Mouse (Mus musculus): ENCODE measurements around the gene Drosha. TPM values are rescaled to one million over a fixed set of nuclear protein-coding genes. Genes with fewer than 3 reads are reported as not detected.

Gene Drosha
- 37.0 and 43.9 TPM in 2 replicates for total RNA-seq (2014; rRNA removed)
- polyA plus RNA-seq (2015; fragmentation: Nextera tagmentation; extraction: Ambion mirVana): 41.7 and 47.3 TPM in 2 replicates

- ATAC-seq: peak; percentile 100
Observed at GRCm38 (mm10) chr15:12824197-12824952, at the start of gene Drosha, which contains the start of gene 6030458C11Rik. Gene Drosha (plus strand): TSS chr15:12824815. Gene 6030458C11Rik (minus strand): TSS chr15:12824649.

GRCm38 (mm10) chr15:12781296-12781695 lies 43.3 kb upstream of the Drosha start:
- Histone ChIP-seq H3K9me3 (ENCODE audit: low read length) (no peaks in the 10 kb centered on the region), H3K9ac (no peak overlapping the region), H3K4me2 (ENCODE audit: low read depth) (no peak overlapping the region), H3K4me1 (ENCODE audit: insufficient read depth) (no peaks in the 10 kb centered on the region), H3K36me3 (ENCODE audit: insufficient read depth) (no peaks in the 10 kb centered on the region), H3K27ac (ENCODE audit: low read depth, low read length) (no peak overlapping the region), H3K27me3 (ENCODE audit: insufficient read depth, low read length) (no peaks in the 10 kb centered on the region), H3K4me3 (ENCODE audit: low read depth, low read length) (no peak overlapping the region)
- WGBS: 89% methylated on average over 6 of the region's 6 CpGs
- no peak for DNase-seq
- TF ChIP-seq CTCF (IDR thresholded peaks at IDR 0.05; ENCODE audit: low read depth): no peak
- no peak for ATAC-seq

More at GRCm38 (mm10) chr15:12824197-12824952, at the start of gene Drosha, which contains the start of gene 6030458C11Rik:
- Histone ChIP-seq H3K27ac (ENCODE audit: low read depth, low read length) (peak within 1 kb of the TSS; percentile 90), H3K9ac (peak within 1 kb of the TSS; percentile 78), H3K4me2 (ENCODE audit: low read depth) (peak within 1 kb of the TSS; percentile 69), H3K4me3 (ENCODE audit: low read depth, low read length) (peak within 1 kb of the TSS; percentile 65), H3K9me3 (ENCODE audit: low read length) (no peaks in the 10 kb centered on the region), H3K36me3 (ENCODE audit: insufficient read depth) (peaks cover 38% of the 10 kb centered on the region), H3K4me1 (ENCODE audit: insufficient read depth) (peaks cover 15% of the 10 kb centered on the region), H3K27me3 (ENCODE audit: insufficient read depth, low read length) (no peaks in the 10 kb centered on the region)
- peak; percentile 99 for DNase-seq
- WGBS: under 1% methylated on average over 67 of the region's 67 CpGs
- 0 out of 2 replicates have a peak, but pooled peaks have one; percentile 4 for TF ChIP-seq CTCF (IDR thresholded peaks at IDR 0.05; ENCODE audit: low read depth)

GRCm38 (mm10) chr15:12781729-12782326 lies 42.8 kb upstream of the Drosha start:
- no peaks in the 10 kb centered on the region for H3K9me3 ChIP-seq (ENCODE audit: low read length)
- H3K27ac ChIP-seq (ENCODE audit: low read depth, low read length): no peak overlapping the region
- no peaks in the 10 kb centered on the region for H3K36me3 ChIP-seq (ENCODE audit: insufficient read depth)
- no peak for ATAC-seq
- 77% methylated on average over 14 of the region's 16 CpGs for WGBS
- no peak for DNase-seq
- H3K4me3 ChIP-seq (ENCODE audit: low read depth, low read length): no peak overlapping the region
- H3K4me1 ChIP-seq (ENCODE audit: insufficient read depth): no peaks in the 10 kb centered on the region
- H3K4me2 ChIP-seq (ENCODE audit: low read depth): no peak overlapping the region
- no peak for TF ChIP-seq CTCF (IDR thresholded peaks at IDR 0.05; ENCODE audit: low read depth)
- H3K9ac ChIP-seq: no peak overlapping the region
- H3K27me3 ChIP-seq (ENCODE audit: insufficient read depth, low read length): no peaks in the 10 kb centered on the region

- ATAC-seq (no peak), DNase-seq (no peak)
- no peaks in the 10 kb centered on the region for H3K4me1 ChIP-seq (ENCODE audit: insufficient read depth)
- no peak overlapping the region for H3K4me3 ChIP-seq (ENCODE audit: low read depth, low read length)
- H3K27me3 ChIP-seq (ENCODE audit: insufficient read depth, low read length): no peaks in the 10 kb centered on the region
- TF ChIP-seq CTCF (IDR thresholded peaks at IDR 0.05; ENCODE audit: low read depth): no peak
- H3K36me3 ChIP-seq (ENCODE audit: insufficient read depth): no peaks in the 10 kb centered on the region
- no peak overlapping the region for H3K9ac ChIP-seq
- no peaks in the 10 kb centered on the region for H3K9me3 ChIP-seq (ENCODE audit: low read length)
- no peak overlapping the region for H3K4me2 ChIP-seq (ENCODE audit: low read depth)
- 77% methylated on average over 5 of the region's 5 CpGs for WGBS
- H3K27ac ChIP-seq (ENCODE audit: low read depth, low read length): no peak overlapping the region
Observed at GRCm38 (mm10) chr15:12788536-12788935, 36.1 kb upstream of the Drosha start.

GRCm38 (mm10) chr15:12789406-12789867 lies 35.2 kb upstream of the Drosha start:
- TF ChIP-seq CTCF (IDR thresholded peaks at IDR 0.05; ENCODE audit: low read depth): no peak
- no peak for ATAC-seq
- no peak overlapping the region for H3K9ac ChIP-seq
- no peaks in the 10 kb centered on the region for H3K36me3 ChIP-seq (ENCODE audit: insufficient read depth)
- H3K27ac ChIP-seq (ENCODE audit: low read depth, low read length): no peak overlapping the region
- no peak overlapping the region for H3K4me3 ChIP-seq (ENCODE audit: low read depth, low read length)
- H3K27me3 ChIP-seq (ENCODE audit: insufficient read depth, low read length): no peaks in the 10 kb centered on the region
- H3K4me1 ChIP-seq (ENCODE audit: insufficient read depth): no peaks in the 10 kb centered on the region
- no peaks in the 10 kb centered on the region for H3K9me3 ChIP-seq (ENCODE audit: low read length)
- no peak overlapping the region for H3K4me2 ChIP-seq (ENCODE audit: low read depth)
- WGBS: 40% methylated on average over 10 of the region's 10 CpGs
- no peak for DNase-seq

GRCm38 (mm10) chr15:12794311-12794710 lies 30.3 kb upstream of the Drosha start:
- TF ChIP-seq CTCF (IDR thresholded peaks at IDR 0.05; ENCODE audit: low read depth): no peak
- no peak overlapping the region for H3K4me2 ChIP-seq (ENCODE audit: low read depth)
- WGBS: 47% methylated on average over 6 of the region's 6 CpGs
- H3K27ac ChIP-seq (ENCODE audit: low read depth, low read length): no peak overlapping the region
- H3K4me3 ChIP-seq (ENCODE audit: low read depth, low read length): no peak overlapping the region
- no peak overlapping the region for H3K9ac ChIP-seq
- H3K9me3 ChIP-seq (ENCODE audit: low read length): no peaks in the 10 kb centered on the region
- no peak for DNase-seq
- no peaks in the 10 kb centered on the region for H3K4me1 ChIP-seq (ENCODE audit: insufficient read depth)
- H3K36me3 ChIP-seq (ENCODE audit: insufficient read depth): no peaks in the 10 kb centered on the region
- no peaks in the 10 kb centered on the region for H3K27me3 ChIP-seq (ENCODE audit: insufficient read depth, low read length)
- no peak for ATAC-seq

GRCm38 (mm10) chr15:12795457-12795894 lies 29.1 kb upstream of the Drosha start:
- ATAC-seq (peak; percentile 57), DNase-seq (peak; percentile 91)
- H3K4me3 ChIP-seq (ENCODE audit: low read depth, low read length): no peak overlapping the region
- WGBS: 2% methylated on average over 2 of the region's 2 CpGs
- no peak overlapping the region for H3K9ac ChIP-seq
- TF ChIP-seq CTCF (IDR thresholded peaks at IDR 0.05; ENCODE audit: low read depth): peak; percentile 89
- H3K9me3 ChIP-seq (ENCODE audit: low read length): no peaks in the 10 kb centered on the region
- no peaks in the 10 kb centered on the region for H3K36me3 ChIP-seq (ENCODE audit: insufficient read depth)
- H3K4me2 ChIP-seq (ENCODE audit: low read depth): no peak overlapping the region
- no peak overlapping the region for H3K27ac ChIP-seq (ENCODE audit: low read depth, low read length)
- H3K27me3 ChIP-seq (ENCODE audit: insufficient read depth, low read length): no peaks in the 10 kb centered on the region
- H3K4me1 ChIP-seq (ENCODE audit: insufficient read depth): no peaks in the 10 kb centered on the region
